Mouse (Mus musculus) stomach, embryonic 14.5 days (tissue): ENCODE data around the gene Mpp6. TPM values are rescaled to one million over a fixed set of nuclear protein-coding genes. Genes with fewer than 3 reads are reported as not detected.

Experiments used
- ATAC-seq: fragments of 200-750 bp; cut with Nextera tagmentation; 2 replicates; pipeline ENCODE4 v1.8.0; 2017; ENCODE audit warnings: low read depth, moderate TSS enrichment; ENCODE audit not compliant: insufficient number of reproducible peaks, insufficient read depth, low FRiP score
- H3K27ac ChIP-seq: fragments of 300-500 bp; sonication (generic); 2 replicates; pipeline ENCODE4 v1.5.1; 2014; ENCODE audit warnings: mild to moderate bottlenecking, low read length, moderate library complexity, mixed read lengths
- H3K27me3 ChIP-seq: fragments of 300-500 bp; sonication (generic); 2 replicates; pipeline ENCODE4 v1.6.1; 2014; ENCODE audit warnings: low read length, control low read depth, mixed read lengths; ENCODE audit not compliant: control insufficient read depth, insufficient read depth
- H3K36me3 ChIP-seq: fragments of 300-500 bp; sonication (generic); 2 replicates; pipeline ENCODE4 v1.6.1; 2014; ENCODE audit warnings: mild to moderate bottlenecking, control low read depth, low read length, moderate library complexity, mixed read lengths; ENCODE audit not compliant: control insufficient read depth, insufficient read depth
- H3K4me1 ChIP-seq: fragments of 300-500 bp; sonication (generic); 2 replicates; pipeline ENCODE4 v1.6.1; 2014; ENCODE audit warnings: low read length, control low read depth, mixed read lengths; ENCODE audit not compliant: control insufficient read depth, insufficient read depth
- H3K4me2 ChIP-seq: fragments of 300-500 bp; sonication (generic); replicated peaks from 2 replicates; pipeline ENCODE4 v1.6.1; 2014; ENCODE audit warnings: low read depth, low read length, control low read depth
- H3K4me3 ChIP-seq: fragments of 300-500 bp; sonication (generic); 2 replicates; pipeline ENCODE4 v1.5.1; 2014; ENCODE audit warnings: low read depth, low read length, control low read depth
- H3K9ac ChIP-seq: fragments of 300-500 bp; sonication (generic); replicated peaks from 2 replicates; pipeline ENCODE4 v1.6.1; 2014; ENCODE audit warnings: low read depth, mild to moderate bottlenecking, control low read depth, low read length, moderate library complexity, mixed read lengths
- H3K9me3 ChIP-seq: fragments of 300-500 bp; sonication (generic); 2 replicates; pipeline ENCODE4 v1.6.1; 2016; ENCODE audit warnings: low read depth, low read length, control low read depth; ENCODE audit not compliant: control insufficient read depth
- WGBS: fragments of 180-500 bp; shearing (Covaris S2); extraction: QIAGEN DNeasy Blood & Tissue Kit; methylation state at CpG from one replicate; pipeline ENCODE4 v1.1.7; 2014; 5-methylcytosine and 5-hydroxymethylcytosine counted together
- polyA plus RNA-seq: library from polyadenylated mRNA; unstranded; fragments of >200 nt; fragmentation: Nextera tagmentation; extraction: Ambion mirVana; gene quantifications from 2 replicates; pipeline ENCODE4 v1.2.1, GENCODE M21; 2014

The Mpp6 gene
- 59.2 and 67.1 TPM in 2 replicates for polyA plus RNA-seq

- under 1% methylated on average over 67 of the region's 74 CpGs for WGBS
- Histone ChIP-seq H3K9me3 (no peaks in the 10 kb centered on the region), H3K4me1 (peaks cover 6% of the 10 kb centered on the region; the same call in 1 of the 2 replicates), H3K36me3 (no peaks in the 10 kb centered on the region), H3K27ac (peak within 1 kb of the TSS; percentile 77), H3K27me3 (no peaks in the 10 kb centered on the region), H3K4me3 (peak within 1 kb of the TSS; percentile 62), H3K9ac (peak within 1 kb of the TSS; percentile 86), H3K4me2 (peak within 1 kb of the TSS; percentile 72)
- ATAC-seq = peak; percentile 94
These were observed at the start of gene Mpp6 for GRCm38 (mm10) chr6:50109757-50110378. TSS of gene Mpp6 (plus strand) at chr6:50110241.

DNA sequence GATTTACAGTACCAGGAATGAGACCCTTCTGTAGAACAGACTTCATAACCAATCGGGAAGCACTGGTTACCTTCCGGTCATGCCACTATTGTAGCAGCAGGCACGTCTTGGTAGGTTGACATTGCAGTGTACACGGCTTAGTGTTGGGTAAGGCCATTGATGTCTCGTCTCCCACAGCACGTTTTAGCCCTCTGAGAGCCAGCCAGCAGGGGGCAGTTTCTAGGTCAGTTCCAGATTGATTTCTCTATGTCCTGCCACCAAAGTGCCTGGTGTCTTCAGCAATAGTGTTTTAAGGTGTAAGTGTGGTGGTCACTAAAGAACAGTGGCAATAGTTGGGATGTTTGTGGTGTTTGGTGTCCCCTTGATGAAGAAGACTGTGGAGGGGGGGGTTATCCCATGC, 43.9 kb upstream of the Mpp6 start:
- Histone ChIP-seq H3K9ac (no peak overlapping the region), H3K9me3 (no peaks in the 10 kb centered on the region), H3K4me2 (no peak overlapping the region), H3K36me3 (no peaks in the 10 kb centered on the region), H3K27ac (no peak overlapping the region), H3K4me1 (no peaks in the 10 kb centered on the region), H3K27me3 (no peaks in the 10 kb centered on the region), H3K4me3 (no peak overlapping the region)
- 84% methylated on average over 6 of the region's 6 CpGs for WGBS
- ATAC-seq = no peak

- no peaks in the 10 kb centered on the region for H3K36me3 ChIP-seq
- H3K4me1 ChIP-seq = no peaks in the 10 kb centered on the region
- no peak overlapping the region for H3K4me2 ChIP-seq
- no peak for ATAC-seq
- H3K27ac ChIP-seq = no peak overlapping the region
- H3K27me3 ChIP-seq = no peaks in the 10 kb centered on the region
- H3K4me3 ChIP-seq = no peak overlapping the region
- H3K9me3 ChIP-seq = no peaks in the 10 kb centered on the region
- H3K9ac ChIP-seq = no peak overlapping the region
These were observed 41.6 kb upstream of the Mpp6 start for GRCm38 (mm10) chr6:50068490-50068889.

GRCm38 (mm10) chr6:50075248-50075647, 34.8 kb upstream of the Mpp6 start:
- Histone ChIP-seq H3K27me3 (no peaks in the 10 kb centered on the region), H3K4me1 (no peaks in the 10 kb centered on the region), H3K4me3 (no peak overlapping the region), H3K27ac (no peak overlapping the region), H3K36me3 (no peaks in the 10 kb centered on the region), H3K4me2 (no peak overlapping the region), H3K9me3 (no peaks in the 10 kb centered on the region), H3K9ac (no peak overlapping the region)
- WGBS = 88% methylated on average over 3 of the region's 3 CpGs
- ATAC-seq = no peak

- 54% methylated on average over 2 of the region's 2 CpGs for WGBS
These were observed 33.6 kb upstream of the Mpp6 start for GRCm38 (mm10) chr6:50076473-50076872.

DNA sequence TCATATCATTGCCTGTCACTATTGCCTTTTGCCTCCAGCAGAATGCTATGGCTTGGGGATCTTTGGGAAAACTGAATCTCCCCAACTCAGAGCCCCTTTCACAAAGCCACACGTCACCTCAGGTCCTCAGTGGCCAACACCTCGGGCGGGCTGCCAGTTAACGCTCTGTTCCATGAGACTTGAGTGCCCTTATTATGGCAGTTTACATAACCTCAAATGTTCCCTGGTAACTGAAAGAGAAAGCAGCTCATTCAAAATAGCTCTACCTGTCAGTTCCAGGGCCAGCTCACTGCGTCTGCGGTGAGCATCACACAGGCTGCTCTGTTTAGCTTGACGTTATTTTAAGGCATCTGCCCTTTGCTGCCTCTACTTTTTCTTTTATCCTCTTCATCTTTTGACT, 29.6 kb upstream of the Mpp6 start:
- no peaks in the 10 kb centered on the region for H3K27me3 ChIP-seq
- no peak overlapping the region for H3K4me2 ChIP-seq
- H3K4me3 ChIP-seq = no peak overlapping the region
- H3K36me3 ChIP-seq = no peaks in the 10 kb centered on the region
- WGBS = 60% methylated on average over 7 of the region's 7 CpGs
- no peaks in the 10 kb centered on the region for H3K9me3 ChIP-seq
- no peaks in the 10 kb centered on the region for H3K4me1 ChIP-seq
- ATAC-seq = no peak
- H3K27ac ChIP-seq = no peak overlapping the region
- H3K9ac ChIP-seq = no peak overlapping the region

More at GRCm38 (mm10) chr6:50076473-50076872, 33.6 kb upstream of the Mpp6 start:
- H3K36me3 ChIP-seq = no peaks in the 10 kb centered on the region
- H3K27me3 ChIP-seq = no peaks in the 10 kb centered on the region
- H3K4me3 ChIP-seq = no peak overlapping the region
- no peaks in the 10 kb centered on the region for H3K4me1 ChIP-seq
- no peak for ATAC-seq
- no peak overlapping the region for H3K27ac ChIP-seq
- no peak overlapping the region for H3K9ac ChIP-seq
- no peaks in the 10 kb centered on the region for H3K9me3 ChIP-seq
- H3K4me2 ChIP-seq = no peak overlapping the region

DNA sequence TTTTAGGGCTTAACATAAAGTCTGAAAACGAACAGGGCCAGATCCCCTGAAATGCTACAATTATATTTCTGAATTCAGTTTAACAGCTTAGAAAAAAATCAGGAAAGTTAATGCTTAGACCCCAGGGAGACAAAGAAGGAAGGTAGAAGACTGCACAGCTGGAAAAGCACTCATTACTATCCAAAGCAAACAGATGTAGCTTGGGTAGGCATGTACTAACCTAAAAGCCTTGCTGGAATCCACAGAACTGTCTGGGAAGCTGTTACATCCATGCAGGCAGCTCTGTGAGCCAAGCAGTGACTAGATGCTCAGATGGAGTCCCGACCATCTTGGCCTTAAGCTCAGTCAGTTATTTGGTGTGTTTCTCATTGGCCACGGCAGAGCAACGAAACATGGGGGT, 24.8 kb upstream of the Mpp6 start:
- Histone ChIP-seq H3K4me3 (no peak overlapping the region), H3K9ac (no peak overlapping the region), H3K4me1 (no peaks in the 10 kb centered on the region), H3K36me3 (no peaks in the 10 kb centered on the region), H3K27me3 (no peaks in the 10 kb centered on the region), H3K4me2 (no peak overlapping the region), H3K27ac (no peak overlapping the region), H3K9me3 (no peaks in the 10 kb centered on the region)
- WGBS = 77% methylated on average over 4 of the region's 4 CpGs
- ATAC-seq = no peak

GRCm38 (mm10) chr6:50089333-50089732, 20.7 kb upstream of the Mpp6 start:
- no peak overlapping the region for H3K4me2 ChIP-seq
- 68% methylated on average over 5 of the region's 5 CpGs for WGBS
- no peaks in the 10 kb centered on the region for H3K9me3 ChIP-seq
- no peak overlapping the region for H3K9ac ChIP-seq
- H3K4me3 ChIP-seq = no peak overlapping the region
- no peak overlapping the region for H3K27ac ChIP-seq
- no peak for ATAC-seq
- no peaks in the 10 kb centered on the region for H3K4me1 ChIP-seq
- H3K36me3 ChIP-seq = no peaks in the 10 kb centered on the region
- no peaks in the 10 kb centered on the region for H3K27me3 ChIP-seq

DNA sequence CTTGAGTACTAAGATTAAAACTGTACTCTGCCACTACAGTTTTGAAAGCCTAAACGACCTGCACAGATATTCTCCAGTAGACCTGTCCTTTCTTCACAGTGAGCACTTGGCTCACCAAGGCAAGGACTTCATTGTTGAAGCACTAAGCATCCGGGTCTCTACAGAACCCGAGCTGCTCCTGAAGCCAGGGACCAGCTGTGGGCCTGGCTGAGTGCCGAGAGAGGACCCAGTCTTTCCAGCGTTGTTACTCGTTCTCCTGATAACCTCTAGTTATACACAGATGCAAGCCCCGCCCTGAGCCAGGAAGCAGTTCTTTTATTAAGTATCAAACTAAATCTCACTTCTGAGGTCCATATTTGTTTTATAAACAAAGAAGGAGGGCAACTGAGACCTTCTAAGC, 19.8 kb upstream of the Mpp6 start:
- Histone ChIP-seq H3K9me3 (no peaks in the 10 kb centered on the region), H3K4me1 (no peaks in the 10 kb centered on the region), H3K9ac (no peak overlapping the region), H3K4me3 (no peak overlapping the region), H3K36me3 (no peaks in the 10 kb centered on the region), H3K27me3 (no peaks in the 10 kb centered on the region), H3K27ac (no peak overlapping the region), H3K4me2 (no peak overlapping the region)
- ATAC-seq = no peak
- WGBS = 56% methylated on average over 7 of the region's 7 CpGs
